Mouse (Mus musculus) CH12.LX (cell line): Measurements from ENCODE around the gene Tcp10a.
"Not testable (repeated sequence)": the region's sequence is repeated elsewhere in the genome, so short reads cannot be mapped to it uniquely, and the experiment has no call there.

Source experiments
- CTCF ChIP-seq, 2 experiments: IDR thresholded peaks in 1 of 2; conservative IDR thresholded peaks in 1 of 2; 2 replicates each; pipeline ENCODE4 v1.5.1; 2011 to 2012; ENCODE audit warnings: low read depth in 2 of 2, low read length in 2 of 2, improper control_type of control experiment in 1 of 2, inconsistent platforms in 1 of 2, mild to moderate bottlenecking in 1 of 2, moderate library complexity in 1 of 2
- E2F4 ChIP-seq: IDR thresholded peaks from 2 replicates; pipeline ENCODE4 v1.6.1; 2011; ENCODE audit warnings: low read depth, low read length, improper control_type of control experiment; ENCODE audit not compliant: insufficient replicate concordance
- MAZ ChIP-seq: IDR thresholded peaks from 2 replicates; pipeline ENCODE4 v1.6.1; 2012; ENCODE audit warnings: low read depth, mild to moderate bottlenecking, inconsistent platforms, low read length, improper control_type of control experiment, moderate library complexity

- not testable (repeated sequence) for TF ChIP-seq E2F4; CTCF (conservative IDR thresholded peaks at IDR 0.05 in 1 of 2, IDR thresholded peaks at IDR 0.05 in 1 of 2; ENCODE audit: low read depth in 2 of 2, low read length in 2 of 2); MAZ
These were observed 64.5 kb downstream of the Tcp10a start for GRCm38 (mm10) chr17:7388958-7389356.
